Mouse (Mus musculus): ENCODE results near the gene Phrf1. TPM values are rescaled to one million over a fixed set of nuclear protein-coding genes. Genes with fewer than 3 reads are reported as not detected.
"Not testable (repeated sequence)": the region's sequence is repeated elsewhere in the genome, so short reads cannot be mapped to it uniquely, and the experiment has no call there.

Gene Phrf1
- total RNA-seq, 2 experiments from 2014 or later: 70.5 to 77.2 TPM

GRCm38 (mm10) chr7:141222696-141223215 is 5.8 kb upstream of the Phrf1 start:
- Histone ChIP-seq H3K27ac (no peak overlapping the region), H3K4me3 (no peak overlapping the region)
- no peak for TF ChIP-seq CTCF (IDR thresholded peaks at IDR 0.05)
- intact Hi-C loops (cut with DNase I): loop anchor here (5.0 kb wide), 1 partner anchor 50 kb away; the partner anchor contains the start of gene Rnh1
- DNase-seq (ENCODE audit: extremely low spot score in 1 of 2, low spot score in 2 of 2): no peak

- intact Hi-C loops (cut with DNase I): no loop called here
- no peak overlapping the region for H3K27ac ChIP-seq
- peak; percentile 23; the same call in 1 of the 2 replicates for TF ChIP-seq CTCF (IDR thresholded peaks at IDR 0.05)
- DNase-seq (ENCODE audit: extremely low spot score in 1 of 2, low spot score in 2 of 2): no peak
- H3K4me3 ChIP-seq: no peak overlapping the region
Measured at GRCm38 (mm10) chr7:141226535-141226934, 2.0 kb upstream of the Phrf1 start.

GRCm38 (mm10) chr7:141227796-141228195 is 788 bp upstream of the Phrf1 start:
- no peak for TF ChIP-seq CTCF (IDR thresholded peaks at IDR 0.05)
- no peak for DNase-seq (ENCODE audit: extremely low spot score in 1 of 2, low spot score in 2 of 2)
- intact Hi-C loops (cut with DNase I): loop anchor here (2.0 kb wide), 1 partner anchor 135 kb away; no protein-coding TSS in a partner anchor
- peak overlapping the region; percentile 100 for H3K27ac ChIP-seq
- H3K4me3 ChIP-seq: no peak overlapping the region

- no peak for TF ChIP-seq CTCF (IDR thresholded peaks at IDR 0.05)
- no peak for DNase-seq (ENCODE audit: extremely low spot score in 1 of 2, low spot score in 2 of 2)
- H3K27ac ChIP-seq: no peak overlapping the region
- peak overlapping the region; percentile 100 for H3K4me3 ChIP-seq
- intact Hi-C loops (cut with DNase I): loop anchor here (2.0 kb wide), 1 partner anchor 133 kb away; no protein-coding TSS in a partner anchor
Measured at GRCm38 (mm10) chr7:141229702-141230101, 1.1 kb downstream of the Phrf1 start.

- no peak for TF ChIP-seq CTCF (IDR thresholded peaks at IDR 0.05)
- intact Hi-C loops (cut with DNase I): no loop called here
- H3K4me3 ChIP-seq: no peak overlapping the region
- no peak for DNase-seq (ENCODE audit: extremely low spot score in 1 of 2, low spot score in 2 of 2)
- H3K27ac ChIP-seq: no peak overlapping the region
Measured at GRCm38 (mm10) chr7:141230570-141230969, 2.0 kb downstream of the Phrf1 start.

- intact Hi-C loops (cut with DNase I): no loop called here
- no peak for TF ChIP-seq CTCF (IDR thresholded peaks at IDR 0.05)
- no peak overlapping the region for H3K4me3 ChIP-seq
Measured at GRCm38 (mm10) chr7:141231111-141231510, 2.5 kb downstream of the Phrf1 start.

GRCm38 (mm10) chr7:141231551-141231950 is 3.0 kb downstream of the Phrf1 start:
- intact Hi-C loops (cut with DNase I): no loop called here
- no peak for DNase-seq (ENCODE audit: extremely low spot score in 1 of 2, low spot score in 2 of 2)
- Histone ChIP-seq H3K4me3 (no peak overlapping the region), H3K27ac (no peak overlapping the region)
- no peak for TF ChIP-seq CTCF (IDR thresholded peaks at IDR 0.05)

More at GRCm38 (mm10) chr7:141231111-141231510, 2.5 kb downstream of the Phrf1 start:
- H3K27ac ChIP-seq: no peak overlapping the region
- no peak for DNase-seq (ENCODE audit: extremely low spot score in 1 of 2, low spot score in 2 of 2)

- DNase-seq (ENCODE audit: extremely low spot score in 1 of 2, low spot score in 2 of 2); H3K4me3 ChIP-seq; H3K27ac ChIP-seq; intact Hi-C loops (cut with DNase I): not testable (repeated sequence)
Measured at GRCm38 (mm10) chr7:141250486-141250885, 21.9 kb downstream of the Phrf1 start.

GRCm38 (mm10) chr7:141256159-141256558 is 27.6 kb downstream of the Phrf1 start:
- Histone ChIP-seq H3K4me3 (no peak overlapping the region), H3K27ac (no peak overlapping the region)
- TF ChIP-seq CTCF (IDR thresholded peaks at IDR 0.05): no peak
- DNase-seq (ENCODE audit: extremely low spot score in 1 of 2, low spot score in 2 of 2): no peak
- intact Hi-C loops (cut with DNase I): loop anchor here (5.0 kb wide), 1 partner anchor 51 kb away; no protein-coding TSS in a partner anchor

GRCm38 (mm10) chr7:141261480-141261879 is 32.9 kb downstream of the Phrf1 start:
- intact Hi-C loops (cut with DNase I): no loop called here
- no peak for TF ChIP-seq CTCF (IDR thresholded peaks at IDR 0.05)
- no peak for DNase-seq (ENCODE audit: extremely low spot score in 1 of 2, low spot score in 2 of 2)
- Histone ChIP-seq H3K27ac (no peak overlapping the region), H3K4me3 (no peak overlapping the region)

- DNase-seq (ENCODE audit: extremely low spot score in 1 of 2, low spot score in 2 of 2): no peak
- intact Hi-C loops (cut with DNase I): no loop called here
- no peak overlapping the region for H3K4me3 ChIP-seq
- H3K27ac ChIP-seq: no peak overlapping the region
- no peak for TF ChIP-seq CTCF (IDR thresholded peaks at IDR 0.05)
Measured at GRCm38 (mm10) chr7:141263640-141264039, 35.1 kb downstream of the Phrf1 start.

- intact Hi-C loops (cut with DNase I): no loop called here
- H3K27ac ChIP-seq: no peak overlapping the region
- TF ChIP-seq CTCF (IDR thresholded peaks at IDR 0.05): no peak
- H3K4me3 ChIP-seq: no peak overlapping the region
- no peak for DNase-seq (ENCODE audit: extremely low spot score in 1 of 2, low spot score in 2 of 2)
Measured at GRCm38 (mm10) chr7:141264041-141264700, 35.6 kb downstream of the Phrf1 start.

Data from left cerebral cortex, adult 2 months (tissue).